Mouse (Mus musculus) forebrain, embryonic 16.5 days (tissue): Measurements from ENCODE around the gene Gm9821. TPM values are rescaled to one million over a fixed set of nuclear protein-coding genes. Genes with fewer than 3 reads are reported as not detected.
A peak's percentile ranks its signal among the peaks of the same experiment; 100 is the strongest.

Source experiments
- ATAC-seq: fragments of 200-750 bp; cut with Nextera tagmentation; 2 replicates; pipeline ENCODE4 v1.8.0; 2017; ENCODE audit warnings: mild to moderate bottlenecking, moderate library complexity
- H3K27ac ChIP-seq: fragments of 300-500 bp; sonication (generic); 2 replicates; pipeline ENCODE4 v1.5.1; 2014; ENCODE audit warnings: low read length, control low read depth
- H3K27me3 ChIP-seq: fragments of 300-500 bp; sonication (generic); replicated peaks from 2 replicates; pipeline ENCODE4 v1.6.1; 2014; ENCODE audit warnings: low read length; ENCODE audit not compliant: control insufficient read depth, insufficient read depth
- H3K36me3 ChIP-seq: fragments of 300-500 bp; sonication (generic); 2 replicates; pipeline ENCODE4 v1.6.1; 2014; ENCODE audit not compliant: control insufficient read depth, insufficient read depth
- H3K4me1 ChIP-seq: fragments of 300-500 bp; sonication (generic); replicated peaks from 2 replicates; pipeline ENCODE4 v1.6.1; 2014; ENCODE audit warnings: low read length; ENCODE audit not compliant: control insufficient read depth, insufficient read depth
- H3K4me2 ChIP-seq: fragments of 300-500 bp; sonication (generic); 2 replicates; pipeline ENCODE4 v1.6.1; 2014; ENCODE audit warnings: mild to moderate bottlenecking, low read length, control low read depth
- H3K4me3 ChIP-seq: fragments of 300-500 bp; sonication (generic); replicated peaks from 2 replicates; pipeline ENCODE4 v1.5.1; 2014; ENCODE audit warnings: mild to moderate bottlenecking, low read length, control low read depth
- H3K9ac ChIP-seq: fragments of 300-500 bp; sonication (generic); replicated peaks from 2 replicates; pipeline ENCODE4 v1.6.1; 2014; ENCODE audit warnings: low read depth, low read length, control low read depth
- H3K9me3 ChIP-seq: fragments of 300-500 bp; sonication (generic); 2 replicates; pipeline ENCODE4 v1.6.1; 2016; ENCODE audit warnings: low read length; ENCODE audit not compliant: control insufficient read depth
- WGBS: fragments of 180-500 bp; shearing (Covaris S2); extraction: QIAGEN DNeasy Blood & Tissue Kit; methylation state at CpG from one replicate; pipeline ENCODE4 v1.1.7; 2014; 5-methylcytosine and 5-hydroxymethylcytosine counted together
- polyA plus RNA-seq: library from polyadenylated mRNA; unstranded; fragments of >200 nt; fragmentation: Nextera tagmentation; extraction: Ambion mirVana; gene quantifications from 2 replicates; pipeline ENCODE4 v1.2.1, GENCODE M21; 2015

Gm9821 gene
- polyA plus RNA-seq, 1 experiment from 2014 or later, result 0.46 TPM

DNA sequence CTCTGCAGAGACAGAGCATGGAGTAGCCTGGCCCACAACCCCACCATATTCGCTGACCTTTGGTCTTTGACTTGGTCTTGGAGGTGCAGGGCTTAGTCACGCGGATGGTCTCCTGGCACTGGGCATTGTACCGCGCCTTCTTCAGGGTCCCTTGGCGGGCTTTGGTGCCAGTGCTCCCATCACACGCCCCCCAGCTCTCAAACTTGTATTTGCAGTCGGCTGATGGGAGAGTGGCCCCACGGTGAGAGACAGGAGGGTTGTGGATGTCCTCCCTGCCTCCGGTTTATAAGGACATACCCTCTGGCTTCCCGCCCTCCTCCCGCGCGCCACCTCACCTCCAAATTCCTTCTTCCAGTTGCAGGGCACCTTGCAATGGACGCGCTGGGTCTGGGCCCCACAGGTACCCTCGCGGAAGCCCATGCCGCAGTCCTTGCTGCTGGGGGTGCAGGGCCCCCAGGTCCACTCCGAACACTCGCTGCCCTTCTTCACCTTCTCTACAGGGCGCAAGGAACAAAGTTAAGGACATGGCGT is 14.7 kb upstream of the Gm9821 start:
- Histone ChIP-seq H3K27me3 (no peaks in the 10 kb centered on the region), H3K9me3 (no peaks in the 10 kb centered on the region), H3K4me3 (peak overlapping the region; percentile 67), H3K27ac (peak overlapping the region; percentile 77; the same call in 1 of the 2 replicates), H3K4me2 (peak overlapping the region; percentile 86), H3K36me3 (no peaks in the 10 kb centered on the region), H3K4me1 (peaks cover 27% of the 10 kb centered on the region), H3K9ac (peak overlapping the region; percentile 79)
- WGBS, result under 1% methylated on average over 23 of the region's 23 CpGs
- ATAC-seq, result no peak

DNA sequence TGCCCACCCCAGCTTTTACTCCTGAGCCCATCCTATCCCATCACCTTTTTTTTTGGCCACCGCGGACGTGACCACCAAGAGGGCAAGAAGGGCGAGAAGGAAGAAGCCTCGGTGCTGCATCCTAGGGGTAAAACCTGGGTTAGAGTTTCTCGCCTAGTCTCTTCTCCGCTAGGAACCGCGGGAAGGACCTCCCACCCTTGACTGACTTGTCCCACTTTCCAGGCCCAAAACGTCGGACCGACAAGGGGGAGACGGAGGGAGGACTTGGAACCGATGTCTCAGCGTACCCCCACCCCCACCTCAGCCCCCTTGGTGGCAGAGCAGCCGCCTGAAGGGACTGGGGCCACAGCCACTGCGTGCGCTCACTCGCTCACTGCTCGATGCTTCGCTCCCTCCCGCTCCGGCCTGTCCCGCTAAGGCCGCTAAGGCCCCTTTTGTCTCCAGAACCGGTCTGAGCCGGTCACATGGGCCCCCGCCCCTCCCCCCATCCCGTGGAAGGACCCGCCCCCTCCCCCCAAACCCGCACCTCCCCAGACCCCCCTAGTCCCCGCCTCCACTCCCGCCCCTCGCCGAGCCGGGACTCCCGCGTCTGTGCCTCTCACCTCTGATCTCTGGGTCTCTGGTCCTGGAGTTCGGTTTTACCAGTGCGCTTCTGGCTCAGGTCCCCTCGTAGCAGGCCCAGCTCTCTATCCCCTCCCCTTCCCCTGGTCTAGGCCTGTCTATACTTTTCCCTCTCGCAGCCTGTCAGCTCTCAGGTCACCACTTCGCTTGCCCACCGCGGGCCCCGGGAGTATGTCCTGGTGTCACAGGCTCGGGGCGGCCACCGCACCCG is 14.0 kb upstream of the Gm9821 start:
- H3K9me3 ChIP-seq, result no peaks in the 10 kb centered on the region
- no peaks in the 10 kb centered on the region for H3K36me3 ChIP-seq
- H3K4me1 ChIP-seq, result peaks cover 27% of the 10 kb centered on the region
- WGBS, result under 1% methylated on average over 50 of the region's 50 CpGs
- H3K9ac ChIP-seq, result peak overlapping the region; percentile 79
- no peaks in the 10 kb centered on the region for H3K27me3 ChIP-seq
- H3K4me3 ChIP-seq, result peak overlapping the region; percentile 67
- H3K4me2 ChIP-seq, result peak overlapping the region; percentile 86
- peak; percentile 78 for ATAC-seq
- H3K27ac ChIP-seq, result peak overlapping the region; percentile 77

DNA sequence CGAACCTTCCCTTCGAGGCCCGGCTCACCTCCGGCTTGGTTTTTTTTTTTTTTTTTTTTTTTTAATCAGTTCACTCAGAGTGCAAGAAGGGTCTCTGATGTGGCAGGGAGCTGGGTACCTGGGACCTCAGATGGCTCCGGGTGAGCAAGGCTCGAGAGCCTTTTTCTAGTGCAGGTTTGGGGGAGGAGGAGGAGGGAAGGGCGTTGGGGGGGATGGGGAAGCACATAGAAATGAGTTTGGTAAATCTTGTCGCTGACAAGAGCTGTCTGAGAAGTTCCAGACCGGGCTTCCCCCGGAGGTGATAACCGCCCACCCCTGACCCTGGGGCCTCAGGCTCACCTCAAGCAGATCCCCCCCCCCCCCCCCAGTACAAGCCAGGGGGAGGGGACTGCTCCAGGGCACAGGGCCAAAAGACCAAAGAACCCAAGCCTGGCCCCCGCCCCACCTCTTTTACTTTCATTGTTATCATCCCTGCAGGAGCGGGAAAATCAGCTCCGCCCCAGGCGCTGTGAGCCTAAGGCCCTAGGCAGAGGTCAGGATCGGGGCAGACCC is 13.3 kb upstream of the Gm9821 start, which contains the start of gene Mdk:
Mdk (minus strand) TSS at position 138 of the 552 bp plus-strand sequence.
- Histone ChIP-seq H3K9ac (peak within 1 kb of the TSS; percentile 79), H3K4me3 (peak within 1 kb of the TSS; percentile 67), H3K4me1 (peaks cover 27% of the 10 kb centered on the region), H3K36me3 (no peaks in the 10 kb centered on the region), H3K9me3 (no peaks in the 10 kb centered on the region), H3K27me3 (no peaks in the 10 kb centered on the region), H3K27ac (peak within 1 kb of the TSS; percentile 77), H3K4me2 (peak within 1 kb of the TSS; percentile 86)
- no peak; the same call in 1 of the 2 replicates for ATAC-seq
- whole genome bisulfite sequencing, result 4% methylated on average over 16 of the region's 16 CpGs

DNA sequence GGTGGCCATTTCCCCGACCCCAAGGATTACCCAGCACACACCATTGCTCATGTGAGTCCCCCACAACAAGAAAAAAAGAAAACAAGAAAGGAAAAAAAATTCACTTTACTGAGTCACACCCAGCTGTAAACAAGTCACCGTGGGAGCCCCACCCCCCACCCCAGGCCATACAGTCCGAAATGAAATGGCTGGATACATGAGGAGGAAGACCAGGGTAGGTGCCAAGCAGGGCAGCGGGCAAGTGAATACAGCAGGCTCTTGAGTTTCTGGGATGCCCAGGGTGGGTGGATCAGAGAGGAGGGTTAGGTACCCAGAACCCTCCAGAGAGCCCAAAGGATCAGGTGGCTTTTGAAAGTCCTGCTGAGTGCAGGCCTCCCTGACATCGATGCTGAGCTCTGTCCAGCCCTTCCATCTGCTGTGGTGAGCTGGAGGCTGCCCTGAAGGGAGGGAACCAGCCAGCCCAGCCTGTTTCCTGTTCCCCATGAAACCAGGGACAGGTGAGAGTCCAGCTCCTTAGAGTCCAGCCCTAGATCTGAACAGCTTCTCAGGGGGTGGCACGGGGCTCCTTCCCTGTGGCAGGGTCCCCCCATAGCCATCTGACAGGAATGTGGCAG is 12.7 kb upstream of the Gm9821 start:
- Histone ChIP-seq H3K27ac (no peak overlapping the region), H3K9ac (no peak overlapping the region), H3K27me3 (no peaks in the 10 kb centered on the region), H3K4me1 (peaks cover 27% of the 10 kb centered on the region), H3K4me2 (no peak overlapping the region), H3K36me3 (peaks cover 3% of the 10 kb centered on the region; the same call in 1 of the 2 replicates), H3K4me3 (no peak overlapping the region), H3K9me3 (no peaks in the 10 kb centered on the region)
- no peak for ATAC-seq
- 15% methylated on average over 6 of the region's 6 CpGs for WGBS

DNA sequence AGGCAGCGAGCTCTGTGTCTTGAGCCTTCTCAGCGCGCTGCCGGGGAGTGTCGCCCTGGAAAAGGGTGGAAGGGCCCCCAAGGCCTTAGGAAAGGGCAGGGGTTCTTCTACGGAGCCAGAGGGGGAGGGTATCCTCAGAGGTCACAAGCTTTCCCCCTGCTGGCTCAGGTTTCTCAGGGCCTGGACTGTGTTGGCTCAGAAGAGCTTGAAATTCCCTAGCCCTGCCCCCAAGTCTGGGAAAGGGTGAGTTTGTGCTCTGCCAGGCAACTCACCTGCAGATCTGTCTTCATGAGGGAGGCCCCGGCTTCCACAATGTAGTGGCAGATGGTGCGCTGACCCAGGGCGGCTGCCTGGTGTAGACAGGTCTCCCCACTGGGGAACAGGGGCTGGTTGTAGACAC is 12.0 kb upstream of the Gm9821 start:
- no peak overlapping the region for H3K27ac ChIP-seq
- H3K4me1 ChIP-seq, result peaks cover 27% of the 10 kb centered on the region
- no peaks in the 10 kb centered on the region for H3K27me3 ChIP-seq
- H3K4me3 ChIP-seq, result no peak overlapping the region
- no peak overlapping the region for H3K9ac ChIP-seq
- peaks cover 4% of the 10 kb centered on the region; the same call in 1 of the 2 replicates for H3K36me3 ChIP-seq
- 39% methylated on average over 9 of the region's 9 CpGs for WGBS
- no peak for ATAC-seq
- no peak overlapping the region for H3K4me2 ChIP-seq
- H3K9me3 ChIP-seq, result no peaks in the 10 kb centered on the region

DNA sequence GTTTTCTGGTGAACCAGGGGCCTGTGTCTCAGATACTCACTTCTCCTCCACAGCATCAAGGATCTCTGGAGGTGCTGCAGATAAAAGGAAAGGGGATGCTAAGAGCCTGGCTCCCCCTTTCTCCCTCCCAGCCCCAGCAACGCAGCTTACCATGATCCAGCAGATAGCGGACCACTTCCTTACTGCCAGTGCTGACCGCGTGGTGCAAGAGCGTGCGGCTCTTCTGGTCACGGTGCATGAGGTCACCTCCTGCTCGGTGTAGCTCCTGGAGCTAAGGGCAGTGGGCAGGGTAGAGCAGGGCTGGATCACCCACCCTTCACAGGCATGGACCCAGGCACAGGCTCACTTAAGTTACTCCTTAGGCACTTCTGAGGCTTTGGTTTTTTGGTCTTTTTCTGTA is 11.5 kb upstream of the Gm9821 start:
- Histone ChIP-seq H3K27ac (no peak overlapping the region), H3K4me2 (no peak overlapping the region), H3K27me3 (no peaks in the 10 kb centered on the region), H3K4me3 (no peak overlapping the region), H3K36me3 (peaks cover 6% of the 10 kb centered on the region; the same call in 1 of the 2 replicates), H3K9me3 (no peaks in the 10 kb centered on the region), H3K9ac (no peak overlapping the region), H3K4me1 (peaks cover 27% of the 10 kb centered on the region)
- WGBS, result 67% methylated on average over 8 of the region's 8 CpGs
- no peak for ATAC-seq

DNA sequence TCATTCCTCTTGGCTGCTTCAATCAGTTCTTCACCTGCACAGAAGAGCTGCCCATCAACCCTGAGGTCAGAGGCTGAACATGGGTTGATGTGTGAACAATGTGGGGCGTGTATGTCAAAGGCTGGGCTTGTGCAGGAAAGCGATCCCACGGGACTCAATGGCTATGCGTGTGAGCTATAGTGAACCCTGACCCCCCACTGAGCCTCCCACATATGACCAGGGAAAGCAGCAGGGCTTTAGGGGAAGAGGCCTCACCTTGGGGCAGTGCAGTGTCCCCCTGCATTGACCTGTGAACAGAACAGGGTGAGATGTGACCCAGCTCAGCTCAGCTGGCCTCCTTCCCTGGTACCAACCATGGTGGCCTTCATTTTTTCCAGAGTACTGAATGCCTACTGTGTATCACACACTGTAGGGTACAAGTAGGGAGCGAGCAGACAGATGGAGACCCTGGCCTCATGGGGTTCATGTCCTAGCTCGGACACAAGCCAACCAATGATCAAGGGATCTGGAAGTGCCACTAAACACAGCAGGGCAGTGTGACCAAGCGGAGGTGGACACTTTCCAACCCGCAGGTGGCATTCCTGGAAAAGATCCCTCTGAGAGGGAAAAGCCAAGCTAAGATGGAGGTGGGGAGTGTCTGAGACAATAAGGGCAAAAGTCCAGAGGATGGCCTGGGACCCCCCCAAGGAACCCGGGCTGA is 10.5 kb upstream of the Gm9821 start:
- Histone ChIP-seq H3K27me3 (no peaks in the 10 kb centered on the region), H3K27ac (no peak overlapping the region), H3K36me3 (peaks cover 8% of the 10 kb centered on the region; the same call in 1 of the 2 replicates), H3K4me1 (peaks cover 23% of the 10 kb centered on the region), H3K9ac (no peak overlapping the region), H3K4me3 (no peak overlapping the region), H3K4me2 (no peak overlapping the region), H3K9me3 (no peaks in the 10 kb centered on the region)
- 87% methylated on average over 9 of the region's 9 CpGs for WGBS
- no peak for ATAC-seq

DNA sequence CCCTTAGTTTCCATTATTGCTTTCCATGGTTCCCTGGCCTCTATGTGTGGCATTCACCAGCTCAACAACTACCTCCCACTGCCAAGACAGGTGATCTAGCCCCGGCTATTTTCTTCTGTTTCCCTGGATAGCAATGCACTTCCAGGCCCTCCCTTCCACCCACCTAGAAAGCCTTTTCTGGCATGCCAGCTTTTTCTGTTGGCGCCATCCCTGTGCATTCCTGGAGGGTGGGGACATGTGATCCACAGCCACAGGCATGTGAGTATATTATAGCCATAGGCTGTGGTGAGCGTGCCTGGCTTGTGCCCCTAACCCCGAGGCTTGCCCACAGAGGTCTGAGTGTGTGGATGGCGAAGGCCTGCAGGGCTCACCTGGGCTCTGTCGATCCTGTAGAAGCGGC is 9.3 kb upstream of the Gm9821 start:
- H3K9ac ChIP-seq, result no peak overlapping the region
- WGBS, result 88% methylated on average over 7 of the region's 7 CpGs
- H3K27me3 ChIP-seq, result no peaks in the 10 kb centered on the region
- no peaks in the 10 kb centered on the region for H3K9me3 ChIP-seq
- peaks cover 8% of the 10 kb centered on the region; the same call in 1 of the 2 replicates for H3K36me3 ChIP-seq
- no peak for ATAC-seq
- no peak overlapping the region for H3K4me2 ChIP-seq
- no peak overlapping the region for H3K4me3 ChIP-seq
- peaks cover 11% of the 10 kb centered on the region; the same call in 1 of the 2 replicates for H3K4me1 ChIP-seq
- H3K27ac ChIP-seq, result no peak overlapping the region
